Mouse (Mus musculus): ENCODE results near the gene Tmed5. TPM values are rescaled to one million over a fixed set of nuclear protein-coding genes. Genes with fewer than 3 reads are reported as not detected.
"Not testable (repeated sequence)": the region's sequence is repeated elsewhere in the genome, so short reads cannot be mapped to it uniquely, and the experiment has no call there.

The Tmed5 gene
- 25.5 and 27.7 TPM in 2 replicates for polyA plus RNA-seq (2016; fragmentation: Nextera tagmentation; extraction: Ambion mirVana)

DNA sequence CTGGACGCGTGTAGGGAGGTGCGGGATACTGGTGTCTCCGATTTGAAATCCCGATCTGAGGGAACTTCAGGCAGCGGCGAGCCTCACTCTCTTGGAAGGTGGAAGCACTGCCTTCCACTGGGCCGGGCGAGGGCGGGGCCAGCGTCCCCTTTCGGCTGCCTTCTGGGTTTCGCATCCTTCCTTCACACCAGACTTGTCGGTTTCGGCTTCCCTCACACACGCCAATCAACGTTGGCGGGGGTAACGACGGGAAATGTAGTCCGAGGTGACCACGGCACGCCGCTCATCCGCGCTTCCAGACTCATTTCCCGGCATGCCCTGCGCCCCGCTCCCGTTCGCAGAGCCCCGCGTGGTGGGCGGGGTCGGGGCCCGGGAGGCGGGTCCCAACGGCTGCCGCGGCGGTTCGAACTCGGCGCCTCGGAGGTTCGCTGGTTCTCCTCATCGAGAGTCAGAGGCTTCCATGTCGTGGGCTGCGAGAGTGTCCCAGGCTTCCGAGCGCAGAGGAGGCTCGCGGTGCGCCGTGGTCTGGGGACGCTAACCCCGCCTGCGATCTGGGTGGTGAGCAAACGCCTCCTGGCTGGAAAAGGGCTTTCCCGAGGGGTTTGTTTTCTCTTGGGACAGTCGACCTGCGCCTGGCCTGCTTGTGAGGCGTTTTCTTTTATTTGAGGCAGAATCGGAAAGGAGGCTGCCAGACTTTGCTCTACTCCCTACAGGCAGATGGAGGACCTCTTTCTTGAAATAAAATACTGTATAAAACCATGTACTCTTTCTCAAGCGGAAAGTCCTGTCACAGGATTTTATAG is at the start of gene Tmed5, which contains the start of gene Ccdc18:
Tmed5 (minus strand) TSS at position 180 of the 803 bp plus-strand sequence.
Ccdc18 (plus strand) TSS at position 435 of the 803 bp plus-strand sequence.
- H3K9me3 ChIP-seq = no peaks in the 10 kb centered on the region
- H3K4me3 ChIP-seq = peak within 1 kb of the TSS; percentile 63
- under 1% methylated on average over 65 of the region's 65 CpGs for WGBS
- peaks cover 9% of the 10 kb centered on the region; the same call in 1 of the 2 replicates for H3K36me3 ChIP-seq
- no peaks in the 10 kb centered on the region; the same call in 1 of the 2 replicates for H3K4me1 ChIP-seq
- peak within 1 kb of the TSS; percentile 70 for H3K4me2 ChIP-seq (replicated peaks)
- peak within 1 kb of the TSS; percentile 53 for H3K27ac ChIP-seq
- H3K9ac ChIP-seq = peak within 1 kb of the TSS; percentile 74
- no peaks in the 10 kb centered on the region for H3K27me3 ChIP-seq (replicated peaks)
- ATAC-seq (ENCODE audit: low FRiP score, low read depth) = peak; percentile 99

DNA sequence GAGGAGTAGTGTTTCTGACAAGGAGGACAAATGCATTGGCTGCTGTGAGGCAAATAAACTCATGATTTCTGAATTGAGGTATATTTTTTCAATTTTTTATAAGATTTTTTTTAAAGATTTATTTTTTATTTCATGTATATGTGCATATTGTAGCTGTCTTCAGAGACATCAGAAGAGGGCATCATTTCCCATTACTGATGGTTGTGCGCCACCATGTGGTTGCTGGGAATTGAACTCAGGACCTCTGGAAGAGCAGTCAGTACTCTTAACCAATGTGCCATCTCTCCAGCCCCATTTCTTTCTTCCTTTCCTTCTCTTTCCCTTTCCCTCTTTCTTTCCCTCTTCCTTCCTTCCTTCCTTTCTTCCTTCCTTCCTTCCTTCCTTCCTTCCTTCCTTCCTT is 31.3 kb upstream of the Tmed5 start:
- Histone ChIP-seq H3K4me1 (no peaks in the 10 kb centered on the region), H3K4me3 (no peak overlapping the region), H3K9me3 (no peaks in the 10 kb centered on the region), H3K9ac (no peak overlapping the region), H3K4me2 (replicated peaks) (no peak overlapping the region), H3K36me3 (no peaks in the 10 kb centered on the region), H3K27me3 (replicated peaks) (no peaks in the 10 kb centered on the region), H3K27ac (no peak overlapping the region)
- no peak for ATAC-seq (ENCODE audit: low FRiP score, low read depth)
- WGBS = 13% methylated on average over 1 of the region's 1 CpGs

DNA sequence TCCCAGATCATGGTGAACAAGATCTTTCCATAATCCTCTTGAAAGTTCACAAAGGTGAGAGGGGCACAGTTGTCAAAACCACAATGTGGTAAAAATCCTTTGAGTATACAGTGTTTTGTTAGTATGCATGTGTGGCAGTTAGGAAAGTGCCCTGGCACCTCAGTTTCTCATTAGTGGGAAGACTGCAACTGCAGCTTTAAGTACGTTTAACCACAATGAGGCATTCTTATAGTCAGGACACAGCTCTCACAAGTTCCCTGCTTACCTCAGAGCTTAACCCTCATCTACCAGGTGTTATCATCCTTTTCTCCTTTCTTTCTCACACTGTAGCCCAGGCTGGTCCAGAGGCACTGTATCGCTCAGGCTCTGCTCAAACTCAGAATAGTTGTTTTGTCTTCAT is 28.4 kb upstream of the Tmed5 start:
- H3K27ac ChIP-seq = no peak overlapping the region
- 74% methylated on average over 2 of the region's 2 CpGs for WGBS
- H3K4me1 ChIP-seq = no peaks in the 10 kb centered on the region
- ATAC-seq (ENCODE audit: low FRiP score, low read depth) = no peak
- H3K9ac ChIP-seq = no peak overlapping the region
- H3K9me3 ChIP-seq = no peaks in the 10 kb centered on the region
- no peak overlapping the region for H3K4me3 ChIP-seq
- H3K36me3 ChIP-seq = no peaks in the 10 kb centered on the region
- H3K4me2 ChIP-seq (replicated peaks) = no peak overlapping the region
- H3K27me3 ChIP-seq (replicated peaks) = no peaks in the 10 kb centered on the region

DNA sequence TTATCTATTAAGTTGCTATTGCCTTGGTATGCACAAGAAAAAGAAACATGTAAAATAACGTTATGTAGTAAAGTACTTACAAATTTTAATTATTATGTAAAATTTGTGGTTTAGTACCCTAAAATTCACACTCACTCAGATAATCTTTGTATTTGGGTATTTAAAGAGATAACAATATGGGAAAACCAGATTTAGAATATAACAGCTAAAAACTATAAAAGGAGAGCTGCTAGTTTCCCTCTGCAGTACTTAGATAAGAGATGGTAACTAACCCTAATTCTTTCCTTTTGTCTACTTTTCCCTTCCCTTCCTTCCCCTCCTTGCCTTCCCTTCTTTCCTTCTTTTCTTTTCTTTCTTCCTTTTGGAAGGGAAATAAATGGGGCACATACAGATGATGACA is 20.2 kb upstream of the Tmed5 start:
- ATAC-seq (ENCODE audit: low FRiP score, low read depth) = no peak
- Histone ChIP-seq H3K4me2 (replicated peaks) (no peak overlapping the region), H3K9me3 (no peaks in the 10 kb centered on the region), H3K9ac (no peak overlapping the region), H3K4me1 (no peaks in the 10 kb centered on the region), H3K4me3 (no peak overlapping the region), H3K36me3 (no peaks in the 10 kb centered on the region), H3K27me3 (replicated peaks) (no peaks in the 10 kb centered on the region), H3K27ac (no peak overlapping the region)
- 96% methylated on average over 1 of the region's 1 CpGs for WGBS

DNA sequence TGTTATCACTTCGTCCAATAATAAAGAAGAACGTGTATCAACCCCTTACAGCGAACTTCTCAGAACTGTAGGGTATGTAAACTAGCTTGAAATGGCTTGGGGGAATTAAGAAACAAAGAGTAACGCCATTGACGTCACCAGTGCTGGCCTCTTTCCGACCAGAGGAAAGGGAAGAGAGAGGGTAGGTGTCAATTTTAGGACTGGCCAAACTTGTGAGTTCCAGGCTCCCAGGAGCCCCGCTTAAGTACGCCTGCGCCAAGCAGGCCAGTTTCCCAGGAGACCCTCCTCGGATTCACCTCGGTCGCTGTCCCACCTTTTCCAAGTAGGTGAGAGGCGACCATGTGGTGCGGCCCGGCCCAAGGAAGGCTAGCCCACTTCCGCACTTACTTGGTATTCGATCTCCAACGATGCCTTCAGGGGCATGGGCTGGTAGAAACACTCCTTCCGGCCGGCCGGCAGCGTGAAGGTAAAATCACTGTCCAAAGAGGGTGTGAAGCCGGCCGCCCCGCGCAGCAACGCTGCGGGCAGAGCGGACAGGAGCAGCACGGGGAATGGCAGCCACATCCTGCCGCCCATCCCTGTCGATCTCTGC is 475 bp downstream of the Tmed5 start:
- under 1% methylated on average over 32 of the region's 32 CpGs for WGBS
- peak overlapping the region; percentile 70 for H3K4me2 ChIP-seq (replicated peaks)

DNA sequence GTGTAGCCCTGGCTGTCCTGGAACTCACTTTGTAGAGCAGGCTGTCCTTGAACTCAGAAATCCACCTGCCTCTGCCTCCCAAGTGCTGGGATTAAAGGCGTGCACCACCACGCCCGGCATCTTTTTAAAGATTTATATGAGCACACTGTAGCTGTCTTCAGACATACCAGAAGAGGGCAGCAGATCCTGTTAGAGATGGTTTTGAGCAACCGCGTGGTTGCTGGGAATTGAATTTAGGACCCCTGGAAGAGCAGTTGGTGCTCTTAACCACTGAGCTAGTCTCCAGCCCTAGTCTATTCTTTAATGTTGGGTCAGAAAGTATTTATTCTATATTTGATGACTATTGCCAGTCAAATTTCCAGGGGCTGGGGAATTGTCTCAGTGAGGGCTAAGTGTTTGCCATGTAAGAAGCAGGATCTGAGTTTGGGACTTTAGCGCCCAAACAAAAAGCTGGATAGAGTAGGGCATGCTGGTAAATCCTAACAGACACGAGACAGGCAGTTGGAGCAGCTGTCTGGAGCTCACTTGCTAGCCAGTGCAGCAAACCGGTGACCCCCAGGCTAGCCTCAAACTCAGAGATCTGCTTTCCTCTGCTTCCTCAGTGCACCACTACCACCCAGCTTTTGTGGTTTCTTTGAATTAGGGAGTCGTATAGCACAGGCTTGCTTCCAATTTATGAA is 12.1 kb downstream of the Tmed5 start:
- Histone ChIP-seq H3K4me3 (no peak overlapping the region), H3K27me3 (replicated peaks) (no peaks in the 10 kb centered on the region), H3K9ac (no peak overlapping the region), H3K9me3 (no peaks in the 10 kb centered on the region), H3K4me2 (replicated peaks) (no peak overlapping the region), H3K27ac (no peak overlapping the region), H3K36me3 (0 out of 2 replicates have a peak, but pooled peaks cover 3% of the 10 kb centered on the region), H3K4me1 (no peaks in the 10 kb centered on the region)
- ATAC-seq (ENCODE audit: low FRiP score, low read depth) = no peak
- WGBS = 87% methylated on average over 9 of the region's 9 CpGs

More for the DNA sequence above, 475 bp downstream of the Tmed5 start:
- Histone ChIP-seq H3K4me1 (no peaks in the 10 kb centered on the region; the same call in 1 of the 2 replicates), H3K36me3 (peaks cover 9% of the 10 kb centered on the region; the same call in 1 of the 2 replicates), H3K9me3 (no peaks in the 10 kb centered on the region), H3K9ac (peak overlapping the region; percentile 74), H3K27ac (peak overlapping the region; percentile 53), H3K27me3 (replicated peaks) (no peaks in the 10 kb centered on the region), H3K4me3 (peak overlapping the region; percentile 63)
- peak; percentile 22 for ATAC-seq (ENCODE audit: low FRiP score, low read depth)

DNA sequence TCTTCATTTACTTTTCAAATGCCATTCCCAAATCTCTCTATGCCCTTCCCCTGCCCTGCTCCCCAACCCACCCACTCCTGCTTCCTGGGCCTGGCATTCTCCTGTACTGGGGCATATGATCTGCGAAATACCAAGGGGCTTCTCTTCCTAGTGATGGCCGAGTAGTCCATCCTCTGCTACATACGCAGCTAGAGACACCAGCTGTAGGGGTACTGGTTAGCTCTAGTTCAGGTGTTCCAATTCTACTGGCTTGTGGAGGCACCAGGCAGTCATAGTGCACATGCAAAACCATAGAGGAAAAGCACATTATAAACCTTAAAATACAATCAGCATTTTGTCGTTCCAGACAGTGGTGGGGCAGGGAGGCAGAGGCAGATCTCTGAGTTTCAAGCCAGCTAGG is 14.7 kb downstream of the Tmed5 start:
- H3K27ac ChIP-seq = no peak overlapping the region
- no peaks in the 10 kb centered on the region for H3K36me3 ChIP-seq
- 91% methylated on average over 4 of the region's 4 CpGs for WGBS
- ATAC-seq (ENCODE audit: low FRiP score, low read depth) = no peak
- H3K27me3 ChIP-seq (replicated peaks) = no peaks in the 10 kb centered on the region
- no peak overlapping the region for H3K9ac ChIP-seq
- no peaks in the 10 kb centered on the region for H3K4me1 ChIP-seq
- no peak overlapping the region for H3K4me2 ChIP-seq (replicated peaks)
- H3K9me3 ChIP-seq = no peaks in the 10 kb centered on the region
- H3K4me3 ChIP-seq = no peak overlapping the region

DNA sequence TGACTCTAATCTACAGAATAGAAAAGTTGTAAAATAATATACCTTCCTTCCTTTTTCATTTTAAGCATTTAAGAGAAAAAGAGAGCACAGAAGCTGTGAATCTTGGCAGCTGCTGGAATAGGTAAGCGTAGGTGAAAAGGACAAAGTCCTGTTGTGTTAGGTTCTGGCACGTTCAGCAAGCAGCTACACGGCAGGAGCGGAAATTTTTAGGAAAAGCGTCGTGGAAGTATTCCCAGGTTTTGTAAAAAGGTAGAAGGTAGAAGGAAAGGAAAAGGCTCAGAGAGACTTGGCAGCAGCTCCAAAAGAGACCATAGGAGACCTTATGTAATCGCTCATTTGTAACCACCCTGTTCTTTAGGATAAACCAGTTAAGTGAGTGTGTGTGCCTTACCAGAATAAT is 23.1 kb downstream of the Tmed5 start:
- WGBS = 94% methylated on average over 7 of the region's 7 CpGs

DNA sequence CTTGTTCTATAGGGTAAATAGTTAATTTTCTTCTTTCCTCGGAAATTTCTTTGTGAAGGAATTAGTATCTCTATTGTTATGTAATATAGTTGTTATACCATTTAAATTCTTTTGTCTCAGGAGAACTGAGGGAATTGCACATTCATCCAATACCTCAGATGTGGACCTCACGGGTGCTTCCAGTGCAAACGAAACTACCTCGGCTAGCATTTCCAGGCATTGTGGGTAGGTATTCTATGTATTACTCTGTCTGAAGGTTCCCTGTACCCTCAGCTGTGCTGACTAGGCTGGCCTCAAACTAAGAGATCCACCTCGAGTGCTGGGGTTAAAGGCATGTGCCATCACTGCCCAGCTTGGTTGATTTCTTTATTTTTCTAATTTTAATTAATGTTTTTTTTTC is 28.1 kb downstream of the Tmed5 start:
- no peak overlapping the region for H3K4me2 ChIP-seq (replicated peaks)
- H3K27ac ChIP-seq = no peak overlapping the region
- 87% methylated on average over 5 of the region's 5 CpGs for WGBS
- H3K4me1 ChIP-seq = no peaks in the 10 kb centered on the region
- H3K4me3 ChIP-seq = no peak overlapping the region
- peaks cover 53% of the 10 kb centered on the region for H3K36me3 ChIP-seq
- no peak overlapping the region for H3K9ac ChIP-seq
- no peak for ATAC-seq (ENCODE audit: low FRiP score, low read depth)
- no peaks in the 10 kb centered on the region for H3K9me3 ChIP-seq
- H3K27me3 ChIP-seq (replicated peaks) = no peaks in the 10 kb centered on the region

More for the DNA sequence above, 23.1 kb downstream of the Tmed5 start:
- peaks cover 26% of the 10 kb centered on the region for H3K36me3 ChIP-seq
- H3K4me1 ChIP-seq = no peaks in the 10 kb centered on the region
- H3K9ac ChIP-seq = no peak overlapping the region
- H3K27ac ChIP-seq = no peak overlapping the region
- H3K27me3 ChIP-seq (replicated peaks) = no peaks in the 10 kb centered on the region
- H3K9me3 ChIP-seq = no peaks in the 10 kb centered on the region
- H3K4me3 ChIP-seq = no peak overlapping the region
- no peak overlapping the region for H3K4me2 ChIP-seq (replicated peaks)
- ATAC-seq (ENCODE audit: low FRiP score, low read depth) = no peak

DNA sequence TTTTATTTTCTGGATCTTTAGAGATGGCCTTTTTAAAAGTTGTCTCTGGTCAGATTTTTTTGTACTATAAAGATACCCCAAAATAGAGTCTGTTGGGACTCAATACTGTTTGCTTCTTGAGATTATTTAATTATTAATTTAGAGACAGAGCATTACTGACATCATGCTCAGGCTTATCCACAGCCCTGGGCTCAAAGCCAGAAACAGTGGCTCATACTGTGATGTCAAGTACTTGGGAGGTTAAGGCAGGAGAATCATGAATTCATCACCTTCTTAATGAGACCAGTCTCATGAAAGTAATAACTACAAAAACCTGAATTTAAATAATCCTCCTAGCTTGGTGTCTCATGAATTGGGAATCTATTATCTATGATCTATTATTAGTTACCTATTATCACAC is 32.2 kb downstream of the Tmed5 start:
- Histone ChIP-seq H3K4me1 (no peaks in the 10 kb centered on the region), H3K27me3 (replicated peaks) (no peaks in the 10 kb centered on the region), H3K4me2 (replicated peaks) (no peak overlapping the region), H3K27ac (no peak overlapping the region), H3K4me3 (no peak overlapping the region), H3K36me3 (peaks cover 65% of the 10 kb centered on the region), H3K9me3 (no peaks in the 10 kb centered on the region), H3K9ac (no peak overlapping the region)
- ATAC-seq (ENCODE audit: low FRiP score, low read depth) = no peak

DNA sequence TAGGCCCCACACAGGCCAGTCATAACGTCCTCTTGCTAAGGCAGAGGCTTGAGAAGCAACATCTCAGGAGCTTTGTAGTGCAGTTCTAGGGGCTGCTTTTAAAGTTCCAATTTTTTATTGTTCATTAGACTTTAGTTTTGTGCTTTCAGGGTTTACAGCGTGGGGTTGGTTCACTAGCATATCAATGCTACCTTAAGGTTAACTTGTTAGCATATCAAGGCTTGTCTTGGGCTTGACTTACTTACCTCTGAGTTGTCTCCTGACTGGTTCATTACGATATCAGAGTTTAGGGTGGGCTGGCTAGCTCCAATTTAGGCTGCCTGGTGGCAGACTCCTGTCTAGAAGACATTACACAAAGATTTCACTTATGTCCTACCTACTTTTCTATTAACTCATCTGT is 34.7 kb downstream of the Tmed5 start:
- WGBS = 86% methylated on average over 3 of the region's 3 CpGs
- H3K27me3 ChIP-seq (replicated peaks) = no peaks in the 10 kb centered on the region
- H3K9ac ChIP-seq = no peak overlapping the region
- no peak overlapping the region for H3K27ac ChIP-seq
- no peak overlapping the region for H3K4me3 ChIP-seq
- no peak overlapping the region for H3K4me2 ChIP-seq (replicated peaks)
- no peak for ATAC-seq (ENCODE audit: low FRiP score, low read depth)
- peaks cover 59% of the 10 kb centered on the region for H3K36me3 ChIP-seq
- no peaks in the 10 kb centered on the region for H3K4me1 ChIP-seq
- H3K9me3 ChIP-seq = no peaks in the 10 kb centered on the region

DNA sequence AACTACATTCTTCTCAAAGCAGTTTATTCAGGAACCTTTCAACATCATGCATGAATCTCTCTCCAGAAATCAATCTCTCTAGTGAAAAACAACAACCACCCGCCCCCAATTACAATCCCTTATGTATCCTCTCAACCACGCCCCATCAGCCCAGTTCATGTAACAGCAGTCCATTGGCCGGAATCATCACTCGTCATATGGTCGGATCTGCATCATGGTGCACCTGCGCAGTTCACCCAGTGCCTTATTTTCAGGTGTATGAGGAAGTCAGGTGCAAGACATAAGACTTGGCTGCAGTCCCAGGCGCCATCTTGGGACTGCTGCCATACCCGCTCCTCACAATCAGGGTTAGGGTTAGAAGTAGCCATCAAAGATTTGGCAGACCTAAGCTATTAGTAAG is 39.7 kb downstream of the Tmed5 start:
- not testable (repeated sequence) for H3K4me2 ChIP-seq (replicated peaks); H3K27me3 ChIP-seq (replicated peaks); H3K9me3 ChIP-seq; H3K27ac ChIP-seq; ATAC-seq (ENCODE audit: low FRiP score, low read depth); H3K4me1 ChIP-seq; H3K4me3 ChIP-seq; H3K9ac ChIP-seq
- WGBS = 97% methylated on average over 8 of the region's 8 CpGs
- H3K36me3 ChIP-seq = peaks cover 58% of the 10 kb centered on the region
